Mouse (Mus musculus) kidney, adult 11 months (tissue): Measurements from ENCODE around the gene Exoc8.

Experiments
- DNase-seq: peaks from one replicate; pipeline ENCODE4 v3.0.0; 2022

The Exoc8 gene

GRCm38 (mm10) chr8:124897386-124898250 lies at the start of gene Exoc8, which contains the start of gene Sprtn:
Gene Exoc8, minus strand, starts transcription at chr8:124897705.
Gene Sprtn, plus strand, starts transcription at chr8:124897886.
- peak; percentile 94 for DNase-seq

- no peak for DNase-seq
These were observed 46.9 kb upstream of the Exoc8 start for GRCm38 (mm10) chr8:124944406-124944805.

- no peak for DNase-seq
These were observed 46.3 kb upstream of the Exoc8 start for GRCm38 (mm10) chr8:124943801-124944200.

GRCm38 (mm10) chr8:124937293-124937692 lies 39.8 kb upstream of the Exoc8 start:
- DNase-seq = no peak

- DNase-seq = no peak
These were observed 39.2 kb upstream of the Exoc8 start for GRCm38 (mm10) chr8:124936699-124937098.

- no peak for DNase-seq
These were observed 37.6 kb upstream of the Exoc8 start for GRCm38 (mm10) chr8:124935116-124935515.

GRCm38 (mm10) chr8:124932435-124932834 lies 34.9 kb upstream of the Exoc8 start:
- DNase-seq = no peak

- no peak for DNase-seq
These were observed 33.1 kb upstream of the Exoc8 start for GRCm38 (mm10) chr8:124930649-124931048.

- DNase-seq = peak; percentile 54
These were observed 32.6 kb upstream of the Exoc8 start for GRCm38 (mm10) chr8:124930086-124930485.

GRCm38 (mm10) chr8:124929006-124929405 lies 31.5 kb upstream of the Exoc8 start:
- no peak for DNase-seq

GRCm38 (mm10) chr8:124926351-124926771 lies 28.9 kb upstream of the Exoc8 start:
- peak; percentile 77 for DNase-seq

GRCm38 (mm10) chr8:124925544-124926266 lies 28.2 kb upstream of the Exoc8 start:
- no peak for DNase-seq

GRCm38 (mm10) chr8:124923971-124924652 lies 26.6 kb upstream of the Exoc8 start:
- peak; percentile 27 for DNase-seq

- DNase-seq = no peak
These were observed 25.1 kb upstream of the Exoc8 start for GRCm38 (mm10) chr8:124922490-124923089.

- DNase-seq = no peak
These were observed 24.1 kb upstream of the Exoc8 start for GRCm38 (mm10) chr8:124921369-124922279.

- DNase-seq = no peak
These were observed 20.4 kb upstream of the Exoc8 start for GRCm38 (mm10) chr8:124917741-124918484.

- peak; percentile 56 for DNase-seq
These were observed 16.6 kb upstream of the Exoc8 start for GRCm38 (mm10) chr8:124914061-124914460.

GRCm38 (mm10) chr8:124911938-124912872 lies 14.7 kb upstream of the Exoc8 start:
- DNase-seq = peak; percentile 59

GRCm38 (mm10) chr8:124910349-124910748 lies 12.8 kb upstream of the Exoc8 start:
- no peak for DNase-seq

- peak; percentile 35 for DNase-seq
These were observed 12.4 kb upstream of the Exoc8 start for GRCm38 (mm10) chr8:124909936-124910335.
